Mouse (Mus musculus) 3T3-L1 (cell line): ENCODE measurements around the gene Casp7.
A peak's percentile ranks its signal among the peaks of the same experiment; 100 is the strongest.
"Not testable (repeated sequence)": the region's sequence is repeated elsewhere in the genome, so short reads cannot be mapped to it uniquely, and the experiment has no call there.

Experiments used
- DNase-seq: peaks from one replicate; pipeline ENCODE4 v3.0.0-alpha.2; 2015; ENCODE audit warnings: low read depth, low spot score

The Casp7 gene

GRCm38 (mm10) chr19:56385546-56385945, 11.4 kb upstream of the Casp7 start:
- no peak for DNase-seq

- no peak for DNase-seq
Observed at GRCm38 (mm10) chr19:56386095-56386494, 10.8 kb upstream of the Casp7 start.

- DNase-seq, result no peak
Observed at GRCm38 (mm10) chr19:56387726-56388302, 9.1 kb upstream of the Casp7 start.

- DNase-seq, result no peak
Observed at GRCm38 (mm10) chr19:56389176-56389575, 7.8 kb upstream of the Casp7 start.

- no peak for DNase-seq
Observed at GRCm38 (mm10) chr19:56389879-56390278, 7.0 kb upstream of the Casp7 start, which contains the start of gene Nrap. Nrap (minus strand) TSS chr19:56390037.

- DNase-seq, result no peak
Observed at GRCm38 (mm10) chr19:56391307-56392046, 5.5 kb upstream of the Casp7 start.

GRCm38 (mm10) chr19:56393311-56393866, 3.5 kb upstream of the Casp7 start:
- no peak for DNase-seq

- no peak for DNase-seq
Observed at GRCm38 (mm10) chr19:56395183-56395935, 1.6 kb upstream of the Casp7 start.

- no peak for DNase-seq
Observed at GRCm38 (mm10) chr19:56396227-56396626, 702 bp upstream of the Casp7 start.

GRCm38 (mm10) chr19:56397663-56398527, 966 bp downstream of the Casp7 start:
- DNase-seq, result no peak

- no peak for DNase-seq
Observed at GRCm38 (mm10) chr19:56398528-56398795, 1.5 kb downstream of the Casp7 start.

- DNase-seq, result peak; percentile 47
Observed at GRCm38 (mm10) chr19:56400200-56400599, 3.3 kb downstream of the Casp7 start.

GRCm38 (mm10) chr19:56401864-56402263, 4.9 kb downstream of the Casp7 start:
- no peak for DNase-seq

- no peak for DNase-seq
Observed at GRCm38 (mm10) chr19:56405824-56406223, 8.9 kb downstream of the Casp7 start.

GRCm38 (mm10) chr19:56406581-56406980, 9.7 kb downstream of the Casp7 start:
- DNase-seq, result no peak

GRCm38 (mm10) chr19:56409884-56410283, 13.0 kb downstream of the Casp7 start:
- DNase-seq, result not testable (repeated sequence)

- no peak for DNase-seq
Observed at GRCm38 (mm10) chr19:56418404-56418803, 21.5 kb downstream of the Casp7 start.

- no peak for DNase-seq
Observed at GRCm38 (mm10) chr19:56419452-56419851, 22.5 kb downstream of the Casp7 start.

- DNase-seq, result no peak
Observed at GRCm38 (mm10) chr19:56420345-56420744, 23.4 kb downstream of the Casp7 start.

GRCm38 (mm10) chr19:56422476-56423338, 25.8 kb downstream of the Casp7 start:
- peak; percentile 92 for DNase-seq

GRCm38 (mm10) chr19:56423370-56423769, 26.4 kb downstream of the Casp7 start:
- no peak for DNase-seq
